Mouse (Mus musculus) mouse trophoblast stem cell (cell line): ENCODE data around the gene Kcnj2.

Experiments
- in situ Hi-C, 2 experiments: fragments of 300-500 bp; cut with MseI, MboI; formaldehyde crosslinking; loops; 2 replicates in 1 of 2; 3 replicates in 1 of 2; pipeline ENCODE4 v1.15.1; 2025

Gene Kcnj2

GRCm38 (mm10) chr11:111065635-111066298 lies at the start of gene Kcnj2:
Kcnj2 (plus strand) TSS chr11:111066164.
- in situ Hi-C loops: loop anchor here in 1 of 2 experiments (25.0 kb wide), 1 partner anchor 528 kb away; no protein-coding TSS in a partner anchor

- in situ Hi-C loops: no loop called here
These were observed 49.8 kb upstream of the Kcnj2 start for GRCm38 (mm10) chr11:111016206-111016605.

GRCm38 (mm10) chr11:111020211-111020610 lies 45.8 kb upstream of the Kcnj2 start:
- in situ Hi-C loops: no loop called here

GRCm38 (mm10) chr11:111022681-111023281 lies 43.2 kb upstream of the Kcnj2 start:
- in situ Hi-C loops: no loop called here

- in situ Hi-C loops: loop anchor here in 1 of 2 experiments (10.0 kb wide), 1 partner anchor 477 kb away; no protein-coding TSS in a partner anchor
These were observed 23.8 kb upstream of the Kcnj2 start for GRCm38 (mm10) chr11:111042175-111042574.

- in situ Hi-C loops: loop anchor here in 1 of 2 experiments (10.0 kb wide), 1 partner anchor 478 kb away; no protein-coding TSS in a partner anchor
These were observed 22.7 kb upstream of the Kcnj2 start for GRCm38 (mm10) chr11:111043298-111043697.

- in situ Hi-C loops: loop anchor here in 1 of 2 experiments (25.0 kb wide), 1 partner anchor 517 kb away; no protein-coding TSS in a partner anchor
These were observed 11.7 kb upstream of the Kcnj2 start for GRCm38 (mm10) chr11:111054252-111054651.

GRCm38 (mm10) chr11:111054854-111055822 lies 10.8 kb upstream of the Kcnj2 start:
- in situ Hi-C loops: loop anchor here in 1 of 2 experiments (25.0 kb wide), 1 partner anchor 518 kb away; no protein-coding TSS in a partner anchor

- in situ Hi-C loops: loop anchor here in 1 of 2 experiments (25.0 kb wide), 1 partner anchor 519 kb away; no protein-coding TSS in a partner anchor
These were observed 9.9 kb upstream of the Kcnj2 start for GRCm38 (mm10) chr11:111056030-111056429.

- in situ Hi-C loops: loop anchor here in 1 of 2 experiments (25.0 kb wide), 1 partner anchor 520 kb away; no protein-coding TSS in a partner anchor
These were observed 8.5 kb upstream of the Kcnj2 start for GRCm38 (mm10) chr11:111057435-111057834.

GRCm38 (mm10) chr11:111059440-111059839 lies 6.5 kb upstream of the Kcnj2 start:
- in situ Hi-C loops: loop anchor here in 1 of 2 experiments (25.0 kb wide), 1 partner anchor 522 kb away; no protein-coding TSS in a partner anchor

GRCm38 (mm10) chr11:111060216-111060615 lies 5.7 kb upstream of the Kcnj2 start:
- in situ Hi-C loops: loop anchor here in 1 of 2 experiments (25.0 kb wide), 1 partner anchor 523 kb away; no protein-coding TSS in a partner anchor

GRCm38 (mm10) chr11:111064751-111065527 lies 1.0 kb upstream of the Kcnj2 start:
- in situ Hi-C loops: loop anchor here in 1 of 2 experiments (25.0 kb wide), 1 partner anchor 528 kb away; no protein-coding TSS in a partner anchor

GRCm38 (mm10) chr11:111066299-111066691 lies 331 bp downstream of the Kcnj2 start:
- in situ Hi-C loops: loop anchor here in 1 of 2 experiments (25.0 kb wide), 1 partner anchor 529 kb away; no protein-coding TSS in a partner anchor

GRCm38 (mm10) chr11:111067787-111068186 lies 1.8 kb downstream of the Kcnj2 start:
- in situ Hi-C loops: loop anchor here in 1 of 2 experiments (25.0 kb wide), 1 partner anchor 530 kb away; no protein-coding TSS in a partner anchor

GRCm38 (mm10) chr11:111070460-111070859 lies 4.5 kb downstream of the Kcnj2 start:
- in situ Hi-C loops: loop anchor here in 1 of 2 experiments (25.0 kb wide), 1 partner anchor 533 kb away; no protein-coding TSS in a partner anchor

GRCm38 (mm10) chr11:111074131-111074530 lies 8.2 kb downstream of the Kcnj2 start:
- in situ Hi-C loops: loop anchor here in 1 of 2 experiments (25.0 kb wide), 1 partner anchor 537 kb away; no protein-coding TSS in a partner anchor

- in situ Hi-C loops: no loop called here
These were observed 12.1 kb downstream of the Kcnj2 start for GRCm38 (mm10) chr11:111078107-111078506.

GRCm38 (mm10) chr11:111083009-111083408 lies 17.0 kb downstream of the Kcnj2 start:
- in situ Hi-C loops: no loop called here

GRCm38 (mm10) chr11:111086933-111087332 lies 21.0 kb downstream of the Kcnj2 start:
- in situ Hi-C loops: no loop called here
